Mouse (Mus musculus) ES-Bruce4 (cell line): ENCODE measurements at regions not wholly inside any gene's neighbourhood (a gene's known extent, or its start where the extent isn't known, plus 50 kb on each side); places are given as distances from the start of the nearest gene placed in this dataset.

Experiments
- H3K27ac ChIP-seq: 2 replicates; pipeline ENCODE4 v1.5.1; 2012; ENCODE audit warnings: low read length, inconsistent platforms; ENCODE audit not compliant: insufficient read depth
- H3K27me3 ChIP-seq: 2 replicates; pipeline ENCODE4 v1.6.1; 2012; ENCODE audit warnings: mild to moderate bottlenecking, low read length, inconsistent platforms; ENCODE audit not compliant: control insufficient read depth, poor library complexity, insufficient read depth, severe bottlenecking
- H3K36me3 ChIP-seq: 2 replicates; pipeline ENCODE4 v1.6.1; 2012; ENCODE audit warnings: inconsistent platforms, mild to moderate bottlenecking, low read length, moderate library complexity; ENCODE audit not compliant: control insufficient read depth, poor library complexity, insufficient read depth, severe bottlenecking
- H3K4me1 ChIP-seq: one replicate; pipeline ENCODE4 v1.8.1; 2011; ENCODE audit warnings: low read length; ENCODE audit not compliant: control insufficient read depth, insufficient read depth
- H3K4me3 ChIP-seq: 2 replicates; pipeline ENCODE4 v1.5.1; 2011; ENCODE audit warnings: low read depth, mild to moderate bottlenecking, low read length
- H3K9ac ChIP-seq: 2 replicates; pipeline ENCODE4 v1.6.1; 2012; ENCODE audit warnings: low read depth, mild to moderate bottlenecking, inconsistent platforms; ENCODE audit not compliant: poor library complexity, severe bottlenecking
- H3K9me3 ChIP-seq: replicated peaks from 2 replicates; pipeline ENCODE4 v1.6.1; 2012; ENCODE audit warnings: mild to moderate bottlenecking, low read length, inconsistent platforms; ENCODE audit not compliant: control insufficient read depth, poor library complexity, insufficient read depth, severe bottlenecking
- CTCF ChIP-seq: IDR thresholded peaks from one replicate; pipeline ENCODE4 v1.8.1; 2011; ENCODE audit warnings: low read depth, low read length
- EP300 ChIP-seq: IDR thresholded peaks from 2 replicates; pipeline ENCODE4 v1.6.1; 2011; ENCODE audit warnings: low read depth, low read length; ENCODE audit not compliant: insufficient read depth
- POLR2A ChIP-seq: IDR thresholded peaks from one replicate; pipeline ENCODE4 v1.8.1; 2011; ENCODE audit warnings: low read length; ENCODE audit not compliant: insufficient read depth

- no peaks in the 10 kb centered on the region for H3K36me3 ChIP-seq
- H3K27me3 ChIP-seq = no peaks in the 10 kb centered on the region
- H3K4me1 ChIP-seq = no peaks in the 10 kb centered on the region
- no peak overlapping the region for H3K4me3 ChIP-seq
- H3K9me3 ChIP-seq = peaks cover 8% of the 10 kb centered on the region; the same call in 1 of the 2 replicates
- no peak for TF ChIP-seq EP300
- no peak for TF ChIP-seq CTCF
- no peak for TF ChIP-seq POLR2A
- H3K27ac ChIP-seq = no peak overlapping the region
- H3K9ac ChIP-seq = no peak overlapping the region
Observed at GRCm38 (mm10) chr11:111252226-111252625, 186.3 kb downstream of the Kcnj2 start.

- peaks cover 8% of the 10 kb centered on the region; the same call in 1 of the 2 replicates for H3K9me3 ChIP-seq
- H3K9ac ChIP-seq = no peak overlapping the region
- H3K36me3 ChIP-seq = no peaks in the 10 kb centered on the region
- no peak overlapping the region for H3K4me3 ChIP-seq
- no peaks in the 10 kb centered on the region for H3K4me1 ChIP-seq
- H3K27ac ChIP-seq = no peak overlapping the region
- TF ChIP-seq EP300 (no peak), CTCF (no peak), POLR2A (no peak)
- H3K27me3 ChIP-seq = no peaks in the 10 kb centered on the region
Observed at GRCm38 (mm10) chr11:111256596-111256995, 190.6 kb downstream of the Kcnj2 start.

GRCm38 (mm10) chr11:111260691-111261383, 194.9 kb downstream of the Kcnj2 start:
- Histone ChIP-seq H3K27me3 (no peaks in the 10 kb centered on the region), H3K4me1 (no peaks in the 10 kb centered on the region), H3K36me3 (no peaks in the 10 kb centered on the region), H3K4me3 (no peak overlapping the region), H3K9me3 (no peaks in the 10 kb centered on the region; the same call in 1 of the 2 replicates), H3K9ac (no peak overlapping the region), H3K27ac (no peak overlapping the region)
- TF ChIP-seq CTCF = no peak
- TF ChIP-seq EP300 = no peak
- no peak for TF ChIP-seq POLR2A

GRCm38 (mm10) chr11:111273651-111274050, 207.7 kb downstream of the Kcnj2 start:
- H3K9ac ChIP-seq = no peak overlapping the region
- no peak overlapping the region for H3K27ac ChIP-seq
- no peaks in the 10 kb centered on the region for H3K9me3 ChIP-seq
- no peak for TF ChIP-seq POLR2A
- TF ChIP-seq EP300 = no peak
- no peak for TF ChIP-seq CTCF
- no peak overlapping the region for H3K4me3 ChIP-seq
- no peaks in the 10 kb centered on the region for H3K4me1 ChIP-seq
- H3K27me3 ChIP-seq = no peaks in the 10 kb centered on the region; the same call in 1 of the 2 replicates
- no peaks in the 10 kb centered on the region for H3K36me3 ChIP-seq

- no peak for TF ChIP-seq CTCF
- TF ChIP-seq POLR2A = no peak
- Histone ChIP-seq H3K27ac (no peak overlapping the region), H3K9ac (no peak overlapping the region), H3K9me3 (no peaks in the 10 kb centered on the region), H3K4me1 (no peaks in the 10 kb centered on the region), H3K4me3 (no peak overlapping the region), H3K27me3 (no peaks in the 10 kb centered on the region; the same call in 1 of the 2 replicates), H3K36me3 (no peaks in the 10 kb centered on the region)
Observed at GRCm38 (mm10) chr11:111280769-111281168, 214.8 kb downstream of the Kcnj2 start.

GRCm38 (mm10) chr11:111281237-111282160, 215.5 kb downstream of the Kcnj2 start:
- no peaks in the 10 kb centered on the region for H3K4me1 ChIP-seq
- TF ChIP-seq POLR2A = no peak
- no peak for TF ChIP-seq CTCF
- no peak for TF ChIP-seq EP300
- H3K27ac ChIP-seq = no peak overlapping the region

More at GRCm38 (mm10) chr11:111281237-111282160, 215.5 kb downstream of the Kcnj2 start:
- H3K36me3 ChIP-seq = no peaks in the 10 kb centered on the region
- H3K9ac ChIP-seq = no peak overlapping the region
- H3K9me3 ChIP-seq = no peaks in the 10 kb centered on the region
- no peaks in the 10 kb centered on the region for H3K27me3 ChIP-seq
- no peak overlapping the region for H3K4me3 ChIP-seq
